Comparison of ENCODE assay signal across 17 mouse cellular contexts in genomic region chr14:93534928-93535327, GRCm38 (mm10).
"Had no signal": no experiment of that assay in that cellular context is flagged by ENCODE, and none has a peak within 500 bp of the region (broad histone marks: within the 10 kb centered on the region; RNA-seq: fewer than 3 reads in every experiment).

No protein-coding gene starts in this region.

- H3K4me3 ChIP-seq: lung, embryonic 15.5 days; megakaryocyte, embryonic 14.5 days; midbrain, embryonic 13.5 days; midbrain, embryonic 15.5 days; neural tube, embryonic 12.5 days; stomach, embryonic 15.5 days had no signal

- ATAC-seq: lung, postnatal 0 days; midbrain, embryonic 13.5 days; midbrain, embryonic 15.5 days had no signal

- H3K4me2 ChIP-seq: lung, embryonic 15.5 days; midbrain, embryonic 11.5 days; midbrain, embryonic 13.5 days; midbrain, embryonic 15.5 days; neural tube, embryonic 12.5 days; stomach, embryonic 15.5 days had no signal

- H3K36me3 ChIP-seq: lung, embryonic 15.5 days; midbrain, embryonic 13.5 days; midbrain, embryonic 15.5 days; neural tube, embryonic 12.5 days; stomach, embryonic 15.5 days had no signal

- H3K4me1 ChIP-seq: lung, embryonic 15.5 days; megakaryocyte, embryonic 14.5 days; midbrain, embryonic 13.5 days; midbrain, embryonic 15.5 days; neural tube, embryonic 12.5 days; stomach, embryonic 15.5 days had no signal

- H3K9ac ChIP-seq: lung, embryonic 15.5 days; midbrain, embryonic 13.5 days; midbrain, embryonic 15.5 days; neural tube, embryonic 12.5 days; stomach, embryonic 15.5 days had no signal

- DNase-seq: lung, adult 2 months; lung, postnatal 14 days; lung, postnatal 36 days; right cerebral cortex, postnatal 14 days; thymus, adult 18-20 months; thymus, postnatal 14 days; thymus, postnatal 36 days had no signal

- H3K27ac ChIP-seq: lung, embryonic 15.5 days; macrophage; midbrain, embryonic 13.5 days; midbrain, embryonic 15.5 days; neural tube, embryonic 12.5 days; stomach, embryonic 15.5 days; stomach, postnatal 0 days had no signal

- H3K9me3 ChIP-seq: lung, embryonic 15.5 days; megakaryocyte, embryonic 14.5 days; midbrain, embryonic 13.5 days; midbrain, embryonic 15.5 days; neural tube, embryonic 12.5 days; stomach, embryonic 15.5 days had no signal

- H3K27me3 ChIP-seq: lung, embryonic 15.5 days; megakaryocyte, embryonic 14.5 days; midbrain, embryonic 13.5 days; midbrain, embryonic 15.5 days; neural tube, embryonic 12.5 days; stomach, embryonic 15.5 days had no signal
